Mouse (Mus musculus): ENCODE measurements around the gene Ppfia4.

DNA sequence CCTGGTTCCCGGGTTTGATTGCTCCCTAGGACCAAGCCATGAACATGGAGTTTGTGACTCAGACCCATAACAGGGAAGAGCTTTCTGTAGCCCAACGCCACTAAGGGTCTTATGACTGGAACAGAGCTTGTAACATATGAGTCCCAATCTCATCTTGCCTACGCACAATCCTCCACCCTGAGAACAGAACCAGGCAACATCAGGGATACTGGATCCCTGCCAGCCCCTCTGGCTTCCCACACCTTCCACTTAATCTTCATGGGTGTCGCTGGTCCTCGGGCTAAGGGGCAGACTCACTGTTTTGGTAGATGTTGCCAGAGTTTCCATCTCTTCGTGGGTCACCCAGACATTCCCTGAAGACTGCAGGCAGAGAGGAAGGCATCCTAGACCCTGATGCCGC is 21.0 kb downstream of the Ppfia4 start:
- no peak for TF ChIP-seq HCFC1 (IDR thresholded peaks at IDR 0.05; ENCODE audit: borderline replicate concordance, insufficient read depth, low read length)
- TF ChIP-seq CHD2 (IDR thresholded peaks at IDR 0.05; ENCODE audit: low read depth, low read length): no peak
- no peak for TF ChIP-seq MAFK (IDR thresholded peaks at IDR 0.05; ENCODE audit: insufficient read depth, low read depth, low read length)

Data from ES-E14 (cell line).